Mouse (Mus musculus): ENCODE measurements around the gene Taar5.

The Taar5 gene

DNA sequence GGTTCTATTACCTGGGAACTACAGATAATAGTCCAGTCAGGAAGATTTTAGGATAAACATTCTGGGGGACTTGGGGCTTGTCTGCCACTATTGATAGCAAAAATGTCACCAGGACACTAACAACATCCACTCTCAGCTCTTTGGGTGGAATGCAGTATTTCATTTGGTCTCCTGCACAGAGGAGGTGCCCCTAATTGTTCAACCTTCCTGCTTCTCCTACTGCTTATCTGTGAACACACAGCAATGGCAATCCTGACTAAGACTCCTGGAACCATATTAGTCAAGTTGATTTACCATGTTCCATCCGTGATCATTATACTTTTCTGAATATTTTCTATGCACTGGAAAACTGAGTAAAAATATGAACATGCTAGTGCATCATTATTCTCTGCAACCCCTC lies 37.6 kb downstream of the Taar5 start:
- no peak for DNase-seq (ENCODE audit: low spot score)
